Mouse (Mus musculus): ENCODE results near the gene Tmem50a. TPM values are rescaled to one million over a fixed set of nuclear protein-coding genes. Genes with fewer than 3 reads are reported as not detected.

Gene Tmem50a
- 100 to 1,000 TPM; 116 to 138 TPM for total RNA-seq (2021)

GRCm38 (mm10) chr4:134914864-134915209 lies at the start of gene Tmem50a:
Gene Tmem50a, minus strand, starts transcription at chr4:134915024.
- intact Hi-C loops (cut with DNase I): loop anchor here (2.0 kb wide), 1 partner anchor 20 kb away; no protein-coding TSS in a partner anchor
- peak; percentile 90 to 92 for DNase-seq (ENCODE audit: low spot score in 2 of 2)

GRCm38 (mm10) chr4:134963021-134963776 lies 48.4 kb upstream of the Tmem50a start:
- no peak for DNase-seq (ENCODE audit: low spot score in 2 of 2)
- intact Hi-C loops (cut with DNase I): no loop called here

GRCm38 (mm10) chr4:134956328-134956727 lies 41.5 kb upstream of the Tmem50a start:
- intact Hi-C loops (cut with DNase I): no loop called here
- DNase-seq (ENCODE audit: low spot score in 2 of 2): peak in 1 of 2 experiments; percentile 51

- intact Hi-C loops (cut with DNase I): no loop called here
- DNase-seq (ENCODE audit: low spot score in 2 of 2): no peak
These were observed 41.0 kb upstream of the Tmem50a start for GRCm38 (mm10) chr4:134955845-134956244.

- intact Hi-C loops (cut with DNase I): no loop called here
- DNase-seq (ENCODE audit: low spot score in 2 of 2): no peak
These were observed 40.4 kb upstream of the Tmem50a start for GRCm38 (mm10) chr4:134955196-134955595.

GRCm38 (mm10) chr4:134954461-134954860 lies 39.6 kb upstream of the Tmem50a start:
- intact Hi-C loops (cut with DNase I): no loop called here
- no peak for DNase-seq (ENCODE audit: low spot score in 2 of 2)

- intact Hi-C loops (cut with DNase I): no loop called here
- DNase-seq (ENCODE audit: low spot score in 2 of 2): no peak
These were observed 35.8 kb upstream of the Tmem50a start for GRCm38 (mm10) chr4:134950518-134951091.

- DNase-seq (ENCODE audit: low spot score in 2 of 2): peak; percentile 75
- intact Hi-C loops (cut with DNase I): loop anchor here (1.0 to 5.0 kb wide), 4 partner anchors 121 to 371 kb away; no protein-coding TSS in a partner anchor
These were observed 31.4 kb upstream of the Tmem50a start for GRCm38 (mm10) chr4:134946024-134946744.

GRCm38 (mm10) chr4:134943758-134944538 lies 29.1 kb upstream of the Tmem50a start:
- DNase-seq (ENCODE audit: low spot score in 2 of 2): peak; percentile 51 to 63
- intact Hi-C loops (cut with DNase I): no loop called here

- intact Hi-C loops (cut with DNase I): no loop called here
- no peak for DNase-seq (ENCODE audit: low spot score in 2 of 2)
These were observed 25.1 kb upstream of the Tmem50a start for GRCm38 (mm10) chr4:134939900-134940299.

- intact Hi-C loops (cut with DNase I): no loop called here
- no peak for DNase-seq (ENCODE audit: low spot score in 2 of 2)
These were observed 22.7 kb upstream of the Tmem50a start for GRCm38 (mm10) chr4:134937240-134938176.

GRCm38 (mm10) chr4:134930684-134931481 lies 16.1 kb upstream of the Tmem50a start, which contains the start of gene Syf2:
Gene Syf2, plus strand, starts transcription at chr4:134930898.
- intact Hi-C loops (cut with DNase I): no loop called here
- peak; percentile 93 for DNase-seq (ENCODE audit: low spot score in 2 of 2)

GRCm38 (mm10) chr4:134930190-134930589 lies 15.4 kb upstream of the Tmem50a start:
- intact Hi-C loops (cut with DNase I): no loop called here
- no peak for DNase-seq (ENCODE audit: low spot score in 2 of 2)

- no peak for DNase-seq (ENCODE audit: low spot score in 2 of 2)
- intact Hi-C loops (cut with DNase I): no loop called here
These were observed 14.7 kb upstream of the Tmem50a start for GRCm38 (mm10) chr4:134929536-134929935.

GRCm38 (mm10) chr4:134928464-134928836 lies 13.6 kb upstream of the Tmem50a start:
- intact Hi-C loops (cut with DNase I): no loop called here
- no peak for DNase-seq (ENCODE audit: low spot score in 2 of 2)

GRCm38 (mm10) chr4:134927815-134928463 lies 13.1 kb upstream of the Tmem50a start:
- no peak for DNase-seq (ENCODE audit: low spot score in 2 of 2)
- intact Hi-C loops (cut with DNase I): no loop called here

GRCm38 (mm10) chr4:134925206-134925605 lies 10.4 kb upstream of the Tmem50a start:
- DNase-seq (ENCODE audit: low spot score in 2 of 2): no peak
- intact Hi-C loops (cut with DNase I): no loop called here
